Mouse (Mus musculus): ENCODE results near the gene Tas2r144. TPM values are rescaled to one million over a fixed set of nuclear protein-coding genes. Genes with fewer than 3 reads are reported as not detected.

The Tas2r144 gene
- polyA plus RNA-seq, 1 experiment from 2014 or later: not detected

DNA sequence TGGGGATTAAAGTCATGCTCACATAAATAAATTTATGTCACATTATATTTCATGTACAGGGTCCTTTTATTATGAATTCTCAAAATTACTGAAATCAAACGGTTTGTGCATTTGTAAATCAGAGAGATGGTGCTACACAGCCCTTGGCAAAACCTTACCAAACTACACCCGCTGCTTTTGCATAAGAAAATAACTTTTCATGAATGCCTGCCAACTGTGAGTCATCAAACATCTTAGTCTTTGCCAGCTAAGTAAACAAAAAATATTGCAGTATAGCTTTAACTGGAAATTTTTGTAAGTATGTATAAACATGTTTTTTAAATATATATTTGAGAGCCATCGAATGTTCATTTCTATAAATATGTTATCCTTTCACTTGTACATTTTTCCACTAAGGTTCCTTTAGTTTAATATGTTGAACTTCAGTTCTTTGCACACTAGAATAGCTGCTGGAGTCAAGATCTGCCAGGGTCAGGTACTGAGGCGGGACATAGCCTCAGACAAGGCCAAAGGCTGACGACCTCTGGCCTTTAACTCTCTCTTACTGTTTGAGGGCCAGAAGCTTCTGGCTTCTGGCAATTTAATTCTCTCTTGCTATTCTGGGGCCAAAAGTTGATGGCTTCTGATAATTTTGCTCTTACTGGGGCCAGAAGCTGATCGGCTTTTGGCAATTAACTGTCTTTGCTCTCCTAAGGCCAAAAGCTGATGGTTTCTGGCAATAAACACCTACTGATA is 26.4 kb downstream of the Tas2r144 start:
- no peak overlapping the region for H3K4me2 ChIP-seq
- no peak for ATAC-seq (ENCODE audit: insufficient number of reproducible peaks, low FRiP score)
- whole genome bisulfite sequencing: 72% methylated on average over 6 of the region's 6 CpGs
- H3K9me3 ChIP-seq (replicated peaks): no peaks in the 10 kb centered on the region
- peaks cover 9% of the 10 kb centered on the region for H3K4me1 ChIP-seq (replicated peaks)
- no peak overlapping the region for H3K27ac ChIP-seq (ENCODE audit: poor library complexity, severe bottlenecking)
- no peaks in the 10 kb centered on the region for H3K36me3 ChIP-seq
- no peak overlapping the region for H3K4me3 ChIP-seq
- H3K9ac ChIP-seq: no peak overlapping the region
- H3K27me3 ChIP-seq (replicated peaks): peaks cover 1% of the 10 kb centered on the region

DNA sequence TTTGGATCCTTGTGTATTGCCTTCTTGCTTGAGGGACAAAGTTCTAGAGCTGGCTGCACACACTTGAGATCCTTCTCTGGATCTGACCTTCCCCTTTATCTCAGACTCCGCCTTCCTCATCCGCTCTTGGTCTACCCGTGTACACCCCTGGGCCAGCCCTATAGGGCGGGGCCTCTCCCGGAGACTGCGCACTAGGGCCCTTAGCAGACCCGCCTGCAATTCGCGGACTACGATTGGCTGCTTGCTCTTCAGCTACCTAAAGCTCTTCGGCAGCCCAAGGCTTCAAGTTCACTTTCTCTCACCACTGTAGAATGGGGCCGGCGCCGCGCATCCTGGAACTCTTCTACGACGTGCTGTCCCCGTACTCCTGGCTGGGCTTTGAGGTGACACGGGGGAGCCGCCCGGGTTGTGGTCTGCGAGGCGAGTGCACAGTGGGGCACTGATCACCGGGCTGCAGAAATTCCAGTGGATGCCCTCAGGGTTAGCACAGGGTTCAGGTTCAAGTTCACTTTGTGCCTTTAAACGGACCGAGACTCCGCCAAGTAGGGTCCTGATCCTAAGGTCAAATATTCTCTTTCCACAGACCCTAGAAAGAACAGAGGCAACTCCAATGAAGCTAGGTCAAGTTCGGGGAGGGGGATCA is 30.7 kb downstream of the Tas2r144 start, which contains the start of gene Gstk1:
Gene Gstk1 (plus strand): TSS at position 225 of the 643 bp plus-strand sequence.
- no peak within 1 kb of the TSS for H3K27ac ChIP-seq (ENCODE audit: poor library complexity, severe bottlenecking)
- no peaks in the 10 kb centered on the region for H3K36me3 ChIP-seq
- peaks cover 10% of the 10 kb centered on the region for H3K4me1 ChIP-seq (replicated peaks)
- no peaks in the 10 kb centered on the region for H3K9me3 ChIP-seq (replicated peaks)
- peak within 1 kb of the TSS; percentile 86 for H3K4me2 ChIP-seq
- H3K4me3 ChIP-seq: peak within 1 kb of the TSS; percentile 57
- peak within 1 kb of the TSS; percentile 73 for H3K9ac ChIP-seq
- ATAC-seq (ENCODE audit: insufficient number of reproducible peaks, low FRiP score): peak; percentile 98
- 3% methylated on average over 28 of the region's 28 CpGs for WGBS
- peaks cover 13% of the 10 kb centered on the region for H3K27me3 ChIP-seq (replicated peaks)

DNA sequence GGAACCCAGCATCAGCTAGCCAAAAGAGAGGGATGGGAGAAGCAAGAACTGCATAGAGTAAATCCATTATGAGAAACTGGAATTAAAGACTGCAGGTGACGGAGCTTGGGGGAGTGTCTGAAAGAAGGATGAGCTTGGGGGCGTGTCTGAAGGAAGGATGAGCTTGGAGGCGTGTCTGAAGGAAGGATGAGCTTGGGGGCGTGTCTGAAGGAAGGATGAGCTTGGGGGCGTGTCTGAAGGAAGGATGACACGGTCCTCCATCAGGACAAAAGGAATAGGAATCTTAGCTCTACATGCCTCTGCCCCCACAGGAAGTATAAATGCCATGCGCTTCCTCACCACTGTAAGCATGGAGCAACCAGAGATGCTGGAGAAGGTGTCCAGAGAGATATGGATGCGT is 32.0 kb downstream of the Tas2r144 start:
- Histone ChIP-seq H3K27ac (ENCODE audit: poor library complexity, severe bottlenecking) (no peak overlapping the region), H3K9me3 (replicated peaks) (no peaks in the 10 kb centered on the region), H3K27me3 (replicated peaks) (peaks cover 13% of the 10 kb centered on the region), H3K4me3 (no peak overlapping the region), H3K4me1 (replicated peaks) (peaks cover 10% of the 10 kb centered on the region), H3K9ac (no peak overlapping the region), H3K4me2 (no peak overlapping the region), H3K36me3 (no peaks in the 10 kb centered on the region)
- 10% methylated on average over 8 of the region's 8 CpGs for WGBS
- ATAC-seq (ENCODE audit: insufficient number of reproducible peaks, low FRiP score): no peak

DNA sequence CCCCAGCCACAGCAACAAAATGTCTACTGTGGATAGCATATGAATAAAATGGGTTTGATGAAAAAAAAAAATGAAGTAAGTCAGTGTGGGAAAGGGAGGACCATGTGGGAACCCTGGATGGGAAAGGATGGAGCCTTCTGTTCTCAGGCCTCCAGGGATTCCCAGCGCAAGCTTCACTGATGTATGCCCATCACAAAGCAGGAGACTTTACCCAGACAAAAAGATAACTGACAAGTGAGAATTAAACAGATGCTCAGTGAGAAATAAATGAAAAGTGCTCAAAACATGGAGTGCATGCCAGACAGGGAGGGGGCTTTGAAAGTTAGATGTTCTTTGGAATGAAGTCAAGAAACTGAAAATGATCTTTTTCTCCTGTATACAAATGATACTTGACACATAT is 32.9 kb downstream of the Tas2r144 start:
- no peaks in the 10 kb centered on the region for H3K9me3 ChIP-seq (replicated peaks)
- no peak overlapping the region for H3K4me2 ChIP-seq
- no peak overlapping the region for H3K9ac ChIP-seq
- 91% methylated on average over 1 of the region's 1 CpGs for WGBS
- no peak for ATAC-seq (ENCODE audit: insufficient number of reproducible peaks, low FRiP score)
- no peak overlapping the region for H3K4me3 ChIP-seq
- no peaks in the 10 kb centered on the region for H3K36me3 ChIP-seq
- H3K4me1 ChIP-seq (replicated peaks): peaks cover 10% of the 10 kb centered on the region
- peaks cover 13% of the 10 kb centered on the region for H3K27me3 ChIP-seq (replicated peaks)
- H3K27ac ChIP-seq (ENCODE audit: poor library complexity, severe bottlenecking): no peak overlapping the region

DNA sequence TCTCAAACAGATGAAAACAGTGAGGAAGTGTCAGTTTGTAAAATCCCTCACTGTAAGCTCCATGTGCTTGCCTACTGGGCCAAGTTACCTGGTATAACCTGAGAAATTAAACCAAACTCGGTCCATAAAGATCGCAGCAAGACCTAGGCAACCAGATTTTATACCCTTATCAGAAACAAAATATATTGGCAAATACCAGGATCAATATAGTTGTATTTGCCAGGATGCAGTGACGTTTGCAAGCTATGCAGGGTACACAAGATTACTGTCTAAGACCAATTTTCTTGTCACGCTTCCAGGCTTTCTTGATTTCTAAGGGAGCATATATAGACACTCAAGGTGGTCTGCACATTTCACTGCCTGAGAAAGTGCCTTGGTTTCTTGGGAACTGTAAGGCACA is 36.7 kb downstream of the Tas2r144 start:
- Histone ChIP-seq H3K36me3 (no peaks in the 10 kb centered on the region), H3K4me3 (no peak overlapping the region), H3K27me3 (replicated peaks) (peaks cover 9% of the 10 kb centered on the region), H3K9me3 (replicated peaks) (no peaks in the 10 kb centered on the region), H3K27ac (ENCODE audit: poor library complexity, severe bottlenecking) (no peak overlapping the region), H3K9ac (no peak overlapping the region), H3K4me2 (no peak overlapping the region), H3K4me1 (replicated peaks) (no peaks in the 10 kb centered on the region)
- WGBS: 77% methylated on average over 4 of the region's 4 CpGs
- no peak for ATAC-seq (ENCODE audit: insufficient number of reproducible peaks, low FRiP score)

DNA sequence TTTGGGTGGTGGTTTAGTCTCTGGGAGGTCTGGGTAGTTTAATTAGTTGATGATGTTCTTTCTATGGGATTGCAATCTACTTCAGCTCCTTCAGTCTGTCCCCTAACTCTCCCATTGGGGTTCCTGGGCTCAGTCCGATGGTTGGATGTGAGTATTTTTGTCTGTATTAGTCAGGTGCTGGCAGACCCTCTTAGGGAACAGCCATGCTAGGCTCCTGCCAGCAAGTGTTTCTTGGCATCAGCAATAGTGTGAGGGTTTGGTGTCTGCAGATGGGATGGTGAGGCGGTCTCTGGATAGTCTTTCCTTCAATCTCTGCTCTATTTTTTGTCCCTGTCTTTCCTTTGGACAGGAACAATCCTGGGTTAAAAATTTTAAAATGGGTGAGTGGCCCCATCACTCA is 38.0 kb downstream of the Tas2r144 start:
- no peaks in the 10 kb centered on the region for H3K9me3 ChIP-seq (replicated peaks)
- ATAC-seq (ENCODE audit: insufficient number of reproducible peaks, low FRiP score): no peak
- no peak overlapping the region for H3K4me2 ChIP-seq
- no peak overlapping the region for H3K27ac ChIP-seq (ENCODE audit: poor library complexity, severe bottlenecking)
- no peaks in the 10 kb centered on the region for H3K4me1 ChIP-seq (replicated peaks)
- no peaks in the 10 kb centered on the region for H3K36me3 ChIP-seq
- no peak overlapping the region for H3K9ac ChIP-seq
- WGBS: 67% methylated on average over 2 of the region's 2 CpGs
- H3K4me3 ChIP-seq: no peak overlapping the region
- 0 out of 2 replicates have a peak, but pooled peaks cover 2% of the 10 kb centered on the region for H3K27me3 ChIP-seq (replicated peaks)

DNA sequence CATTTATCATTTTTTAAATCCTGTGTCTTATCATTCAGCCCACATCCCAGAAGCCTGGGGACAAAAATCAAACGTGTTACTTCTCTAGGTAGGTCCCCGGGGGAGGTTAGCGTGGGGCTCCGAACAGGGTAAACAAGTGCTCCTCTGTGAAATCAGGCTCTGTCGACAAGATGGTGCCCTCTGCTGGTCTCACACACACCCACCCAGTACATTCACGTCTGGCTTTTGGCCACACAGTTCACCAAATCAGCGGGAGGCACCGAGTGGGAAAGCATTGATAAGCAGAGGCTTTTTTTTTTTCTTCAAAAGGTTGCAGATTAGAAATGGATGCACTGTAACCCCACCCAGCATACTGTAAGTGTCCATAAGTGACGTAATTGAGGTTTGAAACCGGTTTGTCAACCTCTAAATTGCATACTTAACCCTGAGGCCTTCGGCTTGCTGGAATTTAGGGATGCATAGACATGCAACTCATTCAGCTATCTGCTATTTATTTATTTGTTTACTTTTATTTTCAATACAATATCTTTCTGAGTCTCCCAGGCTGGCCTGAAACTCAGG is 42.3 kb downstream of the Tas2r144 start:
- Histone ChIP-seq H3K27me3 (replicated peaks) (peaks cover 3% of the 10 kb centered on the region; the same call in 1 of the 2 replicates), H3K4me3 (no peak overlapping the region), H3K4me1 (replicated peaks) (0 out of 2 replicates have a peak, but pooled peaks cover 6% of the 10 kb centered on the region), H3K4me2 (peak overlapping the region; percentile 43), H3K9ac (no peak overlapping the region), H3K9me3 (replicated peaks) (no peaks in the 10 kb centered on the region), H3K27ac (ENCODE audit: poor library complexity, severe bottlenecking) (no peak overlapping the region), H3K36me3 (no peaks in the 10 kb centered on the region)
- ATAC-seq (ENCODE audit: insufficient number of reproducible peaks, low FRiP score): peak; percentile 77
- 17% methylated on average over 11 of the region's 11 CpGs for whole genome bisulfite sequencing

DNA sequence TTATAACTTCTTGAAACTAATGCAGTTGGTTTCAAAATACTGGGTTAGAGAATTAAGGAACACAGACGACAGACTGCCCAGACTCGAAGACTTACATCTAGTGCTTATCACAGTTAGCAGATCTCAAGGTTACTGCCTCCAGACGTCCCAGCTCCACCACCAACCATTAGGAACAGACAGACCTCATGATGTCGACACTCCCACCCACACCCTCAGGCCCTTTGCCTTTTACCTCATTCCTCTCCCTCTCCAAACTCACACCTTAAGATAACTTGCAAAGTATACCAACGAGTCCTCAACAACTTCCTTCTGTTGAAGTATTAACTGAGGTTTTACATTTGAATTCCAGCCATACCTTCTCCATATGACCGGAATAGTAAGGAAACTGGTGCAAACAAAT is 45.3 kb downstream of the Tas2r144 start:
- H3K27me3 ChIP-seq (replicated peaks): peaks cover 3% of the 10 kb centered on the region; the same call in 1 of the 2 replicates
- no peak overlapping the region for H3K4me3 ChIP-seq
- H3K4me2 ChIP-seq: no peak overlapping the region
- WGBS: 44% methylated on average over 6 of the region's 6 CpGs
- no peaks in the 10 kb centered on the region for H3K36me3 ChIP-seq
- ATAC-seq (ENCODE audit: insufficient number of reproducible peaks, low FRiP score): no peak
- H3K9me3 ChIP-seq (replicated peaks): no peaks in the 10 kb centered on the region
- no peak overlapping the region for H3K9ac ChIP-seq
- no peak overlapping the region for H3K27ac ChIP-seq (ENCODE audit: poor library complexity, severe bottlenecking)
- H3K4me1 ChIP-seq (replicated peaks): peaks cover 6% of the 10 kb centered on the region; the same call in 1 of the 2 replicates

DNA sequence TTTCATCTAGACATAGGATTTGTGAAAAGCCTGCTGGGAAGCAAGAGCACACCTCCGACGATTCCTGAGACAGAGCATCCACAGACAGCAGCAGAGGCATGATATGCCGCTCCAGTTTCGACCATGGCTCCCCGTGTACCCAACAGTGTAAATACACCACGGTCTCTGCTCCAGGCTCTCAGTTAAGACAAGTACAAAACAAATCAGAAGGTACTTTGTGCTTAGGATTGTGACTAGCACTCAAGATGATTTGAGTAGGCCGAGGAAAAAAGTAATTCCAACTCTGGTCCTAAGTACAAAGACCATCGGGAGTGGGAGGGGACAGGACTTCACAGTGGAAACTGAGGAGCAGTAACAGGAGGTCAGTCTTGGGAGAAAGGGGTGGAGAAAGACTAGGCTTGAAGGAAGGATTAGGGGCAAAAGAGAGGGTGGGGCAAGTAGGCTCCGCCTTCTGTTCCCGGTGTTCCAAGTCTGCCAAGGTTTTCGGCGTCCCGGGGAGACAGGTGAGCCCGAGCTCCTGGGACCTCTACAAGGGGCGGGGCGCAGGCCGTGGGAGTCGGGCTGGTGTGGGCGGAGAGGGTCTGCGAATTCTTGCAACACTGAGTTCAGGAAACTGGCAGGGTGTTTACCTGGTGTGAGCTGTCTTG is 46.5 kb downstream of the Tas2r144 start, which contains the start of gene Tmem139:
Gene Tmem139 (plus strand): TSS at position 447 of the 647 bp plus-strand sequence.
- Histone ChIP-seq H3K9ac (peak within 1 kb of the TSS; percentile 33; the same call in 1 of the 2 replicates), H3K27me3 (replicated peaks) (peaks cover 3% of the 10 kb centered on the region; the same call in 1 of the 2 replicates), H3K4me3 (peak within 1 kb of the TSS; percentile 30), H3K9me3 (replicated peaks) (no peaks in the 10 kb centered on the region), H3K36me3 (no peaks in the 10 kb centered on the region), H3K4me2 (peak within 1 kb of the TSS; percentile 61), H3K27ac (ENCODE audit: poor library complexity, severe bottlenecking) (no peak within 1 kb of the TSS), H3K4me1 (replicated peaks) (peaks cover 9% of the 10 kb centered on the region; the same call in 1 of the 2 replicates)
- ATAC-seq (ENCODE audit: insufficient number of reproducible peaks, low FRiP score): no peak
- 17% methylated on average over 20 of the region's 20 CpGs for WGBS

DNA sequence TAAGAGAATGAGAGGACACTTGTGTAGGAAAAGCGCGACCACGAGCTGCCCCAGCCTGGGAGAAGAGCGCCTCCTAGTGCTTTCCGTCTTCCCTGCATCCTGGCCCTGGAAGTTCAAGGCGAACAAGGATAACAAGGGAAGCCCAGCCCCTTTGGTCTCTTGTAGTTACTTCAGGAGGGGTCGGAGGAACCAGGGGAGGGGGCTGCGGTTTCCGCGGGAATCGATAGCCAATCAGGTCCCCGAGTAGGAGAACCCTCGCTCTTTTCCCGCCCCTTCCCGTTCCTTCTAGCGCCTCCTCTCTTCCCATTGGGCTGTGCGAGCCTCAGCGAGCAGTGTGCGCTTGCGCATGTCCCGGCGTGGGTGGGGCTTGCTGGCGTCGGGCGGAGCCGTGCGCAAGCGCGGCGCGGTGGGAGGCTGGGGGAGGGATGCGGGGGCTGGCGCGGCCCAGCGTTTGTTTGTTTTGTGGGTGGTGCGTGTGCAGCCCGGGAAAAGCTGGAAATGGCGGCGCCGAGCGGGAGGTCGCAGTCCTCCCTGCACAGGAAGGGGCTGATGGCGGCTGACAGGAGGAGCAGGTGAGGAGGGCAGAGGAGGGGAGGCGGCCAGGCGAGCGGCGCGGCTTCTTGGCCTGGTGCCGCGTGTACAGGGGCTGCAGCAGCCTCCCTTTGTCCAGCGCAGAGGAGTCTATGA is 49.6 kb downstream of the Tas2r144 start, which contains the start of gene Casp2:
Gene Casp2 (plus strand): TSS at position 360 of the 687 bp plus-strand sequence.
- H3K4me3 ChIP-seq: peak within 1 kb of the TSS; percentile 88
- peaks cover 13% of the 10 kb centered on the region for H3K4me1 ChIP-seq (replicated peaks)
- WGBS: 1% methylated on average over 51 of the region's 51 CpGs
- peak within 1 kb of the TSS; percentile 93 for H3K9ac ChIP-seq
- H3K9me3 ChIP-seq (replicated peaks): no peaks in the 10 kb centered on the region
- H3K36me3 ChIP-seq: peaks cover 26% of the 10 kb centered on the region
- peak; percentile 99 for ATAC-seq (ENCODE audit: insufficient number of reproducible peaks, low FRiP score)
- H3K27ac ChIP-seq (ENCODE audit: poor library complexity, severe bottlenecking): peak within 1 kb of the TSS; percentile 89
- H3K27me3 ChIP-seq (replicated peaks): peaks cover 3% of the 10 kb centered on the region; the same call in 1 of the 2 replicates
- H3K4me2 ChIP-seq: peak within 1 kb of the TSS; percentile 92
